Mouse (Mus musculus): ENCODE results near the gene D630039A03Rik. TPM values are rescaled to one million over a fixed set of nuclear protein-coding genes. Genes with fewer than 3 reads are reported as not detected.
A peak's percentile ranks its signal among the peaks of the same experiment; 100 is the strongest.

Gene D630039A03Rik
- polyA plus RNA-seq, 1 experiment = 0.54 TPM

GRCm38 (mm10) chr4:57884511-57884910 is 31.6 kb downstream of the D630039A03Rik start:
- Histone ChIP-seq H3K27ac (ENCODE audit: insufficient read depth, low read length) (no peak overlapping the region), H3K4me3 (replicated peaks; ENCODE audit: insufficient read depth, low read depth, low read length) (no peak overlapping the region), H3K4me1 (ENCODE audit: control insufficient read depth, insufficient read depth, low read length) (no peaks in the 10 kb centered on the region; the same call in 1 of the 2 replicates), H3K27me3 (ENCODE audit: control insufficient read depth, insufficient read depth, low read length) (no peaks in the 10 kb centered on the region)
- no peak for DNase-seq
- no peak for TF ChIP-seq CTCF (IDR thresholded peaks at IDR 0.05; ENCODE audit: borderline replicate concordance, insufficient read depth, low read depth, low read length)
- 89% methylated on average over 3 of the region's 3 CpGs for WGBS

- Histone ChIP-seq H3K27ac (ENCODE audit: insufficient read depth, low read length) (no peak overlapping the region), H3K4me1 (ENCODE audit: control insufficient read depth, insufficient read depth, low read length) (no peaks in the 10 kb centered on the region; the same call in 1 of the 2 replicates), H3K27me3 (ENCODE audit: control insufficient read depth, insufficient read depth, low read length) (no peaks in the 10 kb centered on the region), H3K4me3 (replicated peaks; ENCODE audit: insufficient read depth, low read depth, low read length) (no peak overlapping the region)
- no peak for DNase-seq
- no peak for TF ChIP-seq CTCF (IDR thresholded peaks at IDR 0.05; ENCODE audit: borderline replicate concordance, insufficient read depth, low read depth, low read length)
- no peak for TF ChIP-seq POLR2A (IDR thresholded peaks at IDR 0.05; ENCODE audit: borderline replicate concordance, insufficient read depth, low read length)
- whole genome bisulfite sequencing = 47% methylated on average over 7 of the region's 7 CpGs
Observed at GRCm38 (mm10) chr4:57883520-57884421, 32.3 kb downstream of the D630039A03Rik start.

GRCm38 (mm10) chr4:57879804-57880357 is 36.2 kb downstream of the D630039A03Rik start:
- WGBS = 13% methylated on average over 6 of the region's 6 CpGs
- peak; percentile 57 to 78 for DNase-seq
- Histone ChIP-seq H3K27ac (ENCODE audit: insufficient read depth, low read length) (no peak overlapping the region), H3K27me3 (ENCODE audit: control insufficient read depth, insufficient read depth, low read length) (no peaks in the 10 kb centered on the region), H3K4me1 (ENCODE audit: control insufficient read depth, insufficient read depth, low read length) (no peaks in the 10 kb centered on the region), H3K4me3 (replicated peaks; ENCODE audit: insufficient read depth, low read depth, low read length) (no peak overlapping the region)
- TF ChIP-seq POLR2A (IDR thresholded peaks at IDR 0.05; ENCODE audit: borderline replicate concordance, insufficient read depth, low read length) = no peak
- TF ChIP-seq CTCF (IDR thresholded peaks at IDR 0.05; ENCODE audit: borderline replicate concordance, insufficient read depth, low read depth, low read length) = peak; percentile 67

- H3K27me3 ChIP-seq (ENCODE audit: control insufficient read depth, insufficient read depth, low read length) = no peaks in the 10 kb centered on the region
- no peak overlapping the region for H3K27ac ChIP-seq (ENCODE audit: insufficient read depth, low read length)
- H3K4me3 ChIP-seq (replicated peaks; ENCODE audit: insufficient read depth, low read depth, low read length) = no peak overlapping the region
- 92% methylated on average over 5 of the region's 5 CpGs for WGBS
- no peak for TF ChIP-seq CTCF (IDR thresholded peaks at IDR 0.05; ENCODE audit: borderline replicate concordance, insufficient read depth, low read depth, low read length)
- no peak for TF ChIP-seq POLR2A (IDR thresholded peaks at IDR 0.05; ENCODE audit: borderline replicate concordance, insufficient read depth, low read length)
- no peak for DNase-seq
- H3K4me1 ChIP-seq (ENCODE audit: control insufficient read depth, insufficient read depth, low read length) = no peaks in the 10 kb centered on the region
Observed at GRCm38 (mm10) chr4:57879137-57879536, 37.0 kb downstream of the D630039A03Rik start.

GRCm38 (mm10) chr4:57867454-57867853 is 48.6 kb downstream of the D630039A03Rik start:
- TF ChIP-seq CTCF (IDR thresholded peaks at IDR 0.05; ENCODE audit: borderline replicate concordance, insufficient read depth, low read depth, low read length) (no peak), POLR2A (IDR thresholded peaks at IDR 0.05; ENCODE audit: borderline replicate concordance, insufficient read depth, low read length) (no peak)
- Histone ChIP-seq H3K27me3 (ENCODE audit: control insufficient read depth, insufficient read depth, low read length) (no peaks in the 10 kb centered on the region), H3K27ac (ENCODE audit: insufficient read depth, low read length) (no peak overlapping the region), H3K4me1 (ENCODE audit: control insufficient read depth, insufficient read depth, low read length) (no peaks in the 10 kb centered on the region), H3K4me3 (replicated peaks; ENCODE audit: insufficient read depth, low read depth, low read length) (no peak overlapping the region)
- no peak for DNase-seq
- 42% methylated on average over 10 of the region's 10 CpGs for WGBS

- no peak for TF ChIP-seq POLR2A (IDR thresholded peaks at IDR 0.05; ENCODE audit: borderline replicate concordance, insufficient read depth, low read length)
- no peak for TF ChIP-seq CTCF (IDR thresholded peaks at IDR 0.05; ENCODE audit: borderline replicate concordance, insufficient read depth, low read depth, low read length)
- DNase-seq = no peak
- WGBS = 51% methylated on average over 9 of the region's 9 CpGs
- Histone ChIP-seq H3K4me3 (replicated peaks; ENCODE audit: insufficient read depth, low read depth, low read length) (no peak overlapping the region), H3K27me3 (ENCODE audit: control insufficient read depth, insufficient read depth, low read length) (no peaks in the 10 kb centered on the region), H3K4me1 (ENCODE audit: control insufficient read depth, insufficient read depth, low read length) (no peaks in the 10 kb centered on the region), H3K27ac (ENCODE audit: insufficient read depth, low read length) (no peak overlapping the region)
Observed at GRCm38 (mm10) chr4:57866990-57867389, 49.1 kb downstream of the D630039A03Rik start.

GRCm38 (mm10) chr4:57866088-57866487 is 50.0 kb downstream of the D630039A03Rik start:
- H3K4me3 ChIP-seq (replicated peaks; ENCODE audit: insufficient read depth, low read depth, low read length) = no peak overlapping the region
- TF ChIP-seq CTCF (IDR thresholded peaks at IDR 0.05; ENCODE audit: borderline replicate concordance, insufficient read depth, low read depth, low read length) (no peak), POLR2A (IDR thresholded peaks at IDR 0.05; ENCODE audit: borderline replicate concordance, insufficient read depth, low read length) (no peak)
- no peaks in the 10 kb centered on the region for H3K4me1 ChIP-seq (ENCODE audit: control insufficient read depth, insufficient read depth, low read length)
- H3K27ac ChIP-seq (ENCODE audit: insufficient read depth, low read length) = no peak overlapping the region
- no peaks in the 10 kb centered on the region for H3K27me3 ChIP-seq (ENCODE audit: control insufficient read depth, insufficient read depth, low read length)
- no peak for DNase-seq
- WGBS = 30% methylated on average over 2 of the region's 2 CpGs
